Mouse (Mus musculus) G1E (cell line): ENCODE measurements around the gene Slc25a28.

Source experiments
- CTCF ChIP-seq: IDR thresholded peaks from 2 replicates; pipeline ENCODE4 v1.5.1; 2012; ENCODE audit warnings: low read depth, low read length, inconsistent platforms, mixed read lengths
- GATA1 ChIP-seq: IDR thresholded peaks from 2 replicates; pipeline ENCODE4 v1.6.1; 2012; ENCODE audit warnings: borderline replicate concordance, low read length, inconsistent platforms, mixed read lengths
- TAL1 ChIP-seq: conservative IDR thresholded peaks from 2 replicates; pipeline ENCODE4 v1.6.1; 2012; ENCODE audit warnings: low read depth, low read length, inconsistent platforms, mixed read lengths

DNA sequence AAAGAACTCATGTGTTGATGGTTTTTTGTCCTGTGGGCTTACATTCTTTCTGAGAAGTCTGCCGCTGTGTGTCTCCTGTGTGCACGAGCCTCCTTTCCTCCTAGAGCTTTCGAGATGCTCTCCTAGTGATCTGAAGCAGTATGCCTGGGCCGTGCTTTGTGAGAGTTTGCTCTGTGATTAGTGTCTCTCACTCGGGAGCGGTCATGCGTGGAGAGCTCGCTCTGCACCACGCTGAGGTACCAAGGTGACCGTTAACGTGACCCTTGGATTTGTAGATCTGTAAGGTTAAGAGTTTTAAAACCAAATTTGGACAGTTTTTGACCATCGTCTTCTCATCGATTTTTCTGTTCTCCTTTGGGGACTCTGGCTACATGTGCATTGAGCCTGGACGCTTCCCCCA is 18.1 kb upstream of the Slc25a28 start:
- no peak for TF ChIP-seq CTCF
- no peak for TF ChIP-seq GATA1
- TF ChIP-seq TAL1: no peak
